Mouse (Mus musculus) limb, embryonic 15.5 days (tissue): ENCODE measurements around the gene Olfr1209. TPM values are rescaled to one million over a fixed set of nuclear protein-coding genes. Genes with fewer than 3 reads are reported as not detected.

Experiments
- ATAC-seq: fragments of 200-750 bp; cut with Nextera tagmentation; 2 replicates; pipeline ENCODE4 v1.8.0; 2017; ENCODE audit warnings: low read depth, moderate TSS enrichment; ENCODE audit not compliant: insufficient number of reproducible peaks, low FRiP score, low TSS enrichment
- H3K27ac ChIP-seq: fragments of 300-500 bp; sonication (generic); 2 replicates; pipeline ENCODE4 v1.5.1; 2015; ENCODE audit warnings: moderate library complexity, mild to moderate bottlenecking, inconsistent platforms
- H3K27me3 ChIP-seq: fragments of 300-500 bp; sonication (generic); 2 replicates; pipeline ENCODE4 v1.6.1; 2015; ENCODE audit warnings: inconsistent platforms
- H3K36me3 ChIP-seq: fragments of 300-500 bp; sonication (generic); 2 replicates; pipeline ENCODE4 v1.6.1; 2015; ENCODE audit warnings: inconsistent platforms
- H3K4me1 ChIP-seq: fragments of 300-500 bp; sonication (generic); 2 replicates; pipeline ENCODE4 v1.6.1; 2015; ENCODE audit warnings: inconsistent platforms
- H3K4me2 ChIP-seq: fragments of 300-500 bp; sonication (generic); 2 replicates; pipeline ENCODE4 v1.6.1; 2015; ENCODE audit warnings: mild to moderate bottlenecking, inconsistent platforms
- H3K4me3 ChIP-seq: fragments of 300-500 bp; sonication (generic); 2 replicates; pipeline ENCODE4 v1.5.1; 2015; ENCODE audit warnings: mild to moderate bottlenecking, inconsistent platforms
- H3K9ac ChIP-seq: fragments of 300-500 bp; sonication (generic); 2 replicates; pipeline ENCODE4 v1.6.1; 2015; ENCODE audit warnings: inconsistent platforms
- H3K9me3 ChIP-seq: fragments of 300-500 bp; sonication (generic); 2 replicates; pipeline ENCODE4 v1.6.1; 2016; ENCODE audit warnings: inconsistent platforms
- WGBS: fragments of 180-500 bp; shearing (Covaris S2); methylation state at CpG from one replicate; pipeline ENCODE4 v1.1.7; 2015; 5-methylcytosine and 5-hydroxymethylcytosine counted together
- polyA plus RNA-seq: library from polyadenylated mRNA; unstranded; fragments of >200 nt; fragmentation: Nextera tagmentation; extraction: Ambion mirVana; gene quantifications from 2 replicates; pipeline ENCODE4 v1.2.1, GENCODE M21; 2015

Olfr1209 gene
- polyA plus RNA-seq, result not detected in 2 replicates

- H3K4me3 ChIP-seq, result no peak within 1 kb of the TSS
- H3K27ac ChIP-seq, result no peak within 1 kb of the TSS
- no peaks in the 10 kb centered on the region for H3K9me3 ChIP-seq
- no peak within 1 kb of the TSS for H3K9ac ChIP-seq
- WGBS, result 90% methylated on average over 3 of the region's 3 CpGs
- ATAC-seq, result no peak
- no peaks in the 10 kb centered on the region for H3K36me3 ChIP-seq
- no peak within 1 kb of the TSS for H3K4me2 ChIP-seq
- no peaks in the 10 kb centered on the region for H3K4me1 ChIP-seq
- H3K27me3 ChIP-seq, result no peaks in the 10 kb centered on the region
Observed at GRCm38 (mm10) chr2:88915057-88915456, at the start of gene Olfr1209. Gene Olfr1209 (minus strand): TSS chr2:88915157.

- no peaks in the 10 kb centered on the region for H3K4me1 ChIP-seq
- H3K9me3 ChIP-seq, result no peaks in the 10 kb centered on the region
- no peak for ATAC-seq
- H3K4me3 ChIP-seq, result no peak within 1 kb of the TSS
- H3K36me3 ChIP-seq, result no peaks in the 10 kb centered on the region
- no peak within 1 kb of the TSS for H3K4me2 ChIP-seq
- no peak within 1 kb of the TSS for H3K9ac ChIP-seq
- no peak within 1 kb of the TSS for H3K27ac ChIP-seq
- H3K27me3 ChIP-seq, result no peaks in the 10 kb centered on the region
Observed at GRCm38 (mm10) chr2:88953669-88954068, 38.7 kb upstream of the Olfr1209 start, which contains the start of gene Olfr1212. Gene Olfr1212 (plus strand): TSS chr2:88953969.

- Histone ChIP-seq H3K36me3 (no peaks in the 10 kb centered on the region), H3K9ac (no peak within 1 kb of the TSS), H3K4me1 (no peaks in the 10 kb centered on the region), H3K9me3 (no peaks in the 10 kb centered on the region), H3K4me2 (no peak within 1 kb of the TSS), H3K27ac (no peak within 1 kb of the TSS), H3K27me3 (no peaks in the 10 kb centered on the region), H3K4me3 (no peak within 1 kb of the TSS)
- WGBS, result 87% methylated on average over 1 of the region's 1 CpGs
- ATAC-seq, result no peak
Observed at GRCm38 (mm10) chr2:88938011-88938410, 23.1 kb upstream of the Olfr1209 start, which contains the start of gene Olfr1211. Gene Olfr1211 (minus strand): TSS chr2:88938111.

GRCm38 (mm10) chr2:88902211-88902610 lies 12.7 kb downstream of the Olfr1209 start, which contains the start of gene Olfr1208:
Gene Olfr1208 (minus strand): TSS chr2:88902311.
- Histone ChIP-seq H3K27ac (no peak within 1 kb of the TSS), H3K9ac (no peak within 1 kb of the TSS), H3K4me3 (no peak within 1 kb of the TSS), H3K9me3 (no peaks in the 10 kb centered on the region), H3K4me1 (no peaks in the 10 kb centered on the region), H3K36me3 (no peaks in the 10 kb centered on the region), H3K27me3 (no peaks in the 10 kb centered on the region), H3K4me2 (no peak within 1 kb of the TSS)
- no peak for ATAC-seq

DNA sequence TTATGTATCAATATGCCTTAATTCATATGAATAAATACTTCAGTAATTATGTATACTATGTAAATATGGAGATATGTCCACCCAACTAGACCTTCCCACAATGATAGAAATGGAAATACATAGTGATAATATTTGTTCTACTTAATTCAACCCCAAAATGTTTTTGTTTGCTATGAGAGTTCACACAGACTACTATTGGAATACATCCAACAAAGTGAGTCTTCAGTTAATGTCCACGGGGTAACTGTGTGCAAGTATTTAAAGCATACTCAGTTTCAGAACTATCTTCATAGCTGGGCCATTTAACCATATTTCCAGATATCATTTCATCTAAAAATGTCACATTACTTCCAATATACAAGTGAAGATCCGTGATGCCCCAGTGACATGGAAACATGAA lies 52.0 kb downstream of the Olfr1209 start, which contains the start of gene Olfr1206:
Olfr1206 (plus strand) TSS at position 301 of the 400 bp plus-strand sequence.
- Histone ChIP-seq H3K9me3 (no peaks in the 10 kb centered on the region), H3K4me3 (no peak within 1 kb of the TSS), H3K4me1 (no peaks in the 10 kb centered on the region), H3K4me2 (no peak within 1 kb of the TSS), H3K27ac (no peak within 1 kb of the TSS), H3K27me3 (no peaks in the 10 kb centered on the region), H3K9ac (no peak within 1 kb of the TSS), H3K36me3 (no peaks in the 10 kb centered on the region)
- WGBS, result 84% methylated on average over 2 of the region's 2 CpGs
- ATAC-seq, result no peak

Other genes with a start within 250 kb of the Olfr1209 start
- not detected in 2 replicates for gene Olfr1193, start 239.5 kb downstream of the Olfr1209 start, polyA plus RNA-seq
- not detected in 2 replicates for gene Olfr1195, start 226.0 kb downstream of the Olfr1209 start, polyA plus RNA-seq
- not detected in 2 replicates for gene Olfr1196, start 210.6 kb downstream of the Olfr1209 start, polyA plus RNA-seq
- not detected in 2 replicates for gene Olfr1197, start 182.8 kb downstream of the Olfr1209 start, polyA plus RNA-seq
- gene Olfr1198, start 163.8 kb downstream of the Olfr1209 start, polyA plus RNA-seq, result not detected in 2 replicates
- gene Olfr1199, start 154.7 kb downstream of the Olfr1209 start, polyA plus RNA-seq, result not detected in 2 replicates
- gene Olfr1200, start 144.7 kb downstream of the Olfr1209 start, polyA plus RNA-seq, result not detected in 2 replicates
- gene Olfr1201, start 122.1 kb downstream of the Olfr1209 start, polyA plus RNA-seq, result not detected in 2 replicates
- not detected in 2 replicates for gene Olfr1202, start 100.7 kb downstream of the Olfr1209 start, polyA plus RNA-seq
- gene Olfr1205, start 85.4 kb downstream of the Olfr1209 start, polyA plus RNA-seq, result not detected in 2 replicates
- not detected in 2 replicates for gene Olfr1204, start 65.9 kb downstream of the Olfr1209 start, polyA plus RNA-seq
- gene Olfr1206, start 51.9 kb downstream of the Olfr1209 start, polyA plus RNA-seq, result not detected in 2 replicates
- gene Olfr1208, start 12.8 kb downstream of the Olfr1209 start, polyA plus RNA-seq, result not detected in 2 replicates
- not detected in 2 replicates for gene Olfr1211, start 23.0 kb upstream of the Olfr1209 start, polyA plus RNA-seq
- not detected in 2 replicates for gene Olfr1212, start 38.8 kb upstream of the Olfr1209 start, polyA plus RNA-seq
- gene Gm13762, start 65.1 kb upstream of the Olfr1209 start, polyA plus RNA-seq, result not detected in 2 replicates
- gene Olfr1214, start 77.5 kb upstream of the Olfr1209 start, polyA plus RNA-seq, result not detected in 2 replicates
- gene Olfr1215, start 91.8 kb upstream of the Olfr1209 start, polyA plus RNA-seq, result not detected in 2 replicates
- gene Olfr1216, start 103.2 kb upstream of the Olfr1209 start, polyA plus RNA-seq, result not detected in 2 replicates
- gene Olfr1217, start 116.9 kb upstream of the Olfr1209 start, polyA plus RNA-seq, result not detected in 2 replicates
- gene Olfr1218, start 146.0 kb upstream of the Olfr1209 start, polyA plus RNA-seq, result not detected in 2 replicates
- gene Olfr1219, start 168.4 kb upstream of the Olfr1209 start, polyA plus RNA-seq, result not detected in 2 replicates
- gene Olfr1220, start 191.7 kb upstream of the Olfr1209 start, polyA plus RNA-seq, result not detected in 2 replicates
- not detected in 2 replicates for gene Olfr1221, start 202.1 kb upstream of the Olfr1209 start, polyA plus RNA-seq
- not detected in 2 replicates for gene Olfr1222, start 217.9 kb upstream of the Olfr1209 start, polyA plus RNA-seq
- gene Olfr1223, start 236.4 kb upstream of the Olfr1209 start, polyA plus RNA-seq, result not detected in 2 replicates
- gene Olfr1224-ps1, start 248.9 kb upstream of the Olfr1209 start, polyA plus RNA-seq, result not detected in 2 replicates